Mouse (Mus musculus) hindbrain, postnatal 0 days (tissue): Measurements from ENCODE around the gene Angptl7. TPM values are rescaled to one million over a fixed set of nuclear protein-coding genes. Genes with fewer than 3 reads are reported as not detected.

Experiments used
- ATAC-seq: fragments of 200-750 bp; cut with Nextera tagmentation; 2 replicates; pipeline ENCODE4 v1.8.0; 2017; ENCODE audit warnings: mild to moderate bottlenecking, moderate TSS enrichment, moderate library complexity
- DNase-seq: peaks from one replicate; pipeline ENCODE4 v3.0.0-alpha.2; 2015; ENCODE audit warnings: low spot score
- H3K27ac ChIP-seq: fragments of 300-500 bp; sonication (generic); 2 replicates; pipeline ENCODE4 v1.5.1; 2014; ENCODE audit warnings: mild to moderate bottlenecking
- H3K27me3 ChIP-seq: fragments of 300-500 bp; sonication (generic); 2 replicates; pipeline ENCODE4 v1.6.1; 2014; ENCODE audit warnings: low read length, mixed read lengths; ENCODE audit not compliant: insufficient read depth
- H3K36me3 ChIP-seq: fragments of 300-500 bp; sonication (generic); 2 replicates; pipeline ENCODE4 v1.6.1; 2014; ENCODE audit warnings: low read length, mixed read lengths; ENCODE audit not compliant: insufficient read depth
- H3K4me1 ChIP-seq: fragments of 300-500 bp; sonication (generic); 2 replicates; pipeline ENCODE4 v1.6.1; 2014; ENCODE audit warnings: antibody characterized with exemption, low read length, mixed read lengths; ENCODE audit not compliant: insufficient read depth
- H3K4me2 ChIP-seq: fragments of 300-500 bp; sonication (generic); 2 replicates; pipeline ENCODE4 v1.6.1; 2014; ENCODE audit warnings: low read depth, mild to moderate bottlenecking, low read length, moderate library complexity, mixed read lengths
- H3K4me3 ChIP-seq: fragments of 300-500 bp; sonication (generic); 2 replicates; pipeline ENCODE4 v1.5.1; 2014; ENCODE audit warnings: low read length
- H3K9ac ChIP-seq: fragments of 300-500 bp; sonication (generic); replicated peaks from 2 replicates; pipeline ENCODE4 v1.6.1; 2014; ENCODE audit warnings: mild to moderate bottlenecking, low read length, moderate library complexity, mixed read lengths
- H3K9me3 ChIP-seq: fragments of 300-500 bp; sonication (generic); 2 replicates; pipeline ENCODE4 v1.6.1; 2016; ENCODE audit warnings: low read length, mixed read lengths
- CTCF ChIP-seq: IDR thresholded peaks from 2 replicates; pipeline ENCODE4 v1.5.1; 2016; ENCODE audit warnings: antibody characterized with exemption, control low read depth, low read depth
- WGBS: fragments of 180-500 bp; shearing (Covaris S2); extraction: QIAGEN DNeasy Blood & Tissue Kit; methylation state at CpG from one replicate; pipeline ENCODE4 v1.1.7; 2014; 5-methylcytosine and 5-hydroxymethylcytosine counted together
- polyA plus RNA-seq: library from polyadenylated mRNA; unstranded; fragments of >200 nt; fragmentation: Nextera tagmentation; extraction: Ambion mirVana; gene quantifications from 2 replicates; pipeline ENCODE4 v1.2.1, GENCODE M21; 2015
- total RNA-seq: library from RNA; depleted of rRNA; stranded (reverse); fragments of >200 nt; gene quantifications from 2 replicates; pipeline ENCODE4 v1.2.3, GENCODE M21; 2014; rRNA removed

Angptl7 gene
- total and polyA plus RNA-seq, 2 experiments from 2014 or later = 0.21 to 0.31 TPM

GRCm38 (mm10) chr4:148460656-148461284 lies 39.5 kb downstream of the Angptl7 start:
- H3K27ac ChIP-seq = peak overlapping the region; percentile 67
- 30% methylated on average over 12 of the region's 12 CpGs for WGBS
- peaks cover 78% of the 10 kb centered on the region for H3K36me3 ChIP-seq
- no peaks in the 10 kb centered on the region for H3K4me1 ChIP-seq
- H3K4me3 ChIP-seq = no peak overlapping the region
- ATAC-seq (peak; percentile 87), DNase-seq (peak; percentile 77)
- H3K27me3 ChIP-seq = no peaks in the 10 kb centered on the region
- no peak overlapping the region for H3K9ac ChIP-seq
- no peak for TF ChIP-seq CTCF
- H3K9me3 ChIP-seq = no peaks in the 10 kb centered on the region
- no peak overlapping the region for H3K4me2 ChIP-seq

GRCm38 (mm10) chr4:148455477-148456025 lies 44.7 kb downstream of the Angptl7 start:
- H3K9me3 ChIP-seq = no peaks in the 10 kb centered on the region
- H3K27me3 ChIP-seq = no peaks in the 10 kb centered on the region
- DNase-seq (no peak), ATAC-seq (no peak)
- TF ChIP-seq CTCF = no peak
- H3K36me3 ChIP-seq = peaks cover 77% of the 10 kb centered on the region
- WGBS = 90% methylated on average over 5 of the region's 5 CpGs
- no peak overlapping the region for H3K9ac ChIP-seq
- no peak overlapping the region for H3K4me3 ChIP-seq
- no peak overlapping the region for H3K4me2 ChIP-seq
- no peaks in the 10 kb centered on the region for H3K4me1 ChIP-seq
- H3K27ac ChIP-seq = no peak overlapping the region

DNA sequence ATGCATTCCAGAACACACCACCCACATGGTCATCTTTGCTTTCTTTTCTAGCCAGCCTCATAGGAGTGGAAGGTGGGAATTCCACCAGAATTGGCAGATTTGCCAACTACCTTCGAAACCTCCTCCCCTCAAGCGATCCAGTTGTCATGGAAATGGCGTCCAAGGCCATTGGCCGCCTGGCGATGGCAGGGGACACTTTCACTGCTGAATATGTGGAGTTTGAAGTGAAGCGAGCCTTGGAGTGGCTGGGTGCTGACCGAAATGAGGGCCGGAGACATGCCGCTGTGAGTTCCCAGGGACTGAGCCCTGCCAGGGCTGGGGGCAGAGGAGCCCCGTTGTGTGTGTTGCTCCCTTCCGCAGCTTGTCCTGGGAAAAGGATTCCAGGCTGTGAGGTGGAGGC lies 46.6 kb downstream of the Angptl7 start:
- TF ChIP-seq CTCF = no peak
- H3K4me3 ChIP-seq = no peak overlapping the region
- H3K9ac ChIP-seq = no peak overlapping the region
- H3K27me3 ChIP-seq = no peaks in the 10 kb centered on the region
- no peak overlapping the region for H3K27ac ChIP-seq
- DNase-seq (no peak), ATAC-seq (no peak)
- H3K36me3 ChIP-seq = peaks cover 63% of the 10 kb centered on the region
- no peak overlapping the region for H3K4me2 ChIP-seq
- peaks cover 7% of the 10 kb centered on the region for H3K4me1 ChIP-seq
- WGBS = 88% methylated on average over 11 of the region's 11 CpGs
- H3K9me3 ChIP-seq = no peaks in the 10 kb centered on the region

DNA sequence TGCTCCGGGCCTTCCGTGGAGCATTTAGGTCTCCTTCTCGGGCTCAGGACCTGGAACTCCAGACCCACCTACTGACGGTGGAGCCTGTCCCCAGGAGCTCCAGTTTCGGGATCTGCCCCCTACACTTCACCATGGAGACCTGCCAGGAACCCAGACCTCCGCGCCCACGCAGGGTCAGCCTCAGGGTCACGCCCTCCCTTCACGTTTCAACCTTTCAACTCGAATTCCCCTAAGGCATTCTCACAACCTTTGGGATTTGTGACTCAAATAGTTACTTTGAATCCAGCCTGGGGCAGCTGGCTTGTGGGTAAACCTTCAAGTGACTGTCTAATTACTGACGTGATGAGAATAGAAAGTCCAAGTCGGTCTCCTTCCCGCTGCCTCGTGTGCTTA lies 51.4 kb downstream of the Angptl7 start:
- 1% methylated on average over 15 of the region's 15 CpGs for WGBS
- Histone ChIP-seq H3K9ac (peak overlapping the region; percentile 76), H3K4me1 (peaks cover 13% of the 10 kb centered on the region), H3K36me3 (peaks cover 18% of the 10 kb centered on the region), H3K4me2 (peak overlapping the region; percentile 76), H3K27ac (peak overlapping the region; percentile 85), H3K27me3 (no peaks in the 10 kb centered on the region), H3K4me3 (peak overlapping the region; percentile 59), H3K9me3 (no peaks in the 10 kb centered on the region)
- peak; percentile 27 for DNase-seq
- no peak for ATAC-seq
- no peak for TF ChIP-seq CTCF

DNA sequence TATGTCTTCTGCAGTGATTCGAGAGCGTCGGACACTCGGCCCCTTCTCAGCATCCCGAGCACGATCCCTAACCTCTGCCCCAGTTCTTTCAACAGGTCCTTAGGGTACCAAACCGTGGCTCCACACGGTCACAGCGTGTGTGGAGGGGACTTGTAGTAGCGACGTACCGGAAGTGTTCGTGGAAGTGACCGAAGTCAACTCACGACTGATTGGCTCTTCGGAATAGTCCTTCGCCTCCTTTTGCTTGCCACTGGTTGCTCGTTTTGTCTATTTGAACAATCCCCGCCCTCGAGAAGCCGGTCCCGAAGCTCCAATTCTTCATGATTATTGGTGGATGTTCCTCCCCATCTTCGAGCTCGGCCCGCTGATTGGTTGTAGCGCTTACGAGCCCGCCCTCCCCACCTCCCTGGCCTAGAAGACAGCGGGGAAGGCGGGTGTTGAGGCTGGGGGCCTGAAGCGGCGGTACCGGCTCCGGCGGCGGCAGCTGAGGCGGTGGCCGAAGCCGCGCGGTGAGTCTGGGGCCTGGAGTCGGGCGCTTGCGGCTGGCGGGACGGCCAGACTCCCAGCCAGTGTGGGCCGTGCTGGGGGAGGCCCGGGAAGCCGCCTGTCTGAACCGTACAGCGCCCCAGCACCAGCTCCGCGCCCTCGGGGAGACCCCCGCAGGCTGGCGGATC lies 51.9 kb downstream of the Angptl7 start, which contains the start of gene Mtor:
TSS of gene Mtor (plus strand) at position 433 of the 674 bp plus-strand sequence.
- Histone ChIP-seq H3K4me2 (peak within 1 kb of the TSS; percentile 76), H3K27ac (peak within 1 kb of the TSS; percentile 85), H3K9me3 (no peaks in the 10 kb centered on the region), H3K4me3 (peak within 1 kb of the TSS; percentile 59), H3K4me1 (peaks cover 17% of the 10 kb centered on the region), H3K9ac (peak within 1 kb of the TSS; percentile 76), H3K36me3 (peaks cover 12% of the 10 kb centered on the region), H3K27me3 (no peaks in the 10 kb centered on the region)
- no peak for TF ChIP-seq CTCF
- peak; percentile 98 for ATAC-seq
- under 1% methylated on average over 56 of the region's 56 CpGs for WGBS
- DNase-seq = peak; percentile 99

Other genes starting within 250 kb of the Angptl7 start
- 31.6 and 53.0 TPM in 2 replicates for gene Disp3, start 212.5 kb downstream of the Angptl7 start, total RNA-seq
- 7.7 and 8.4 TPM in 2 replicates for gene Disp3, start 212.5 kb downstream of the Angptl7 start, polyA plus RNA-seq
- 22.2 and 25.8 TPM in 2 replicates for gene Ubiad1, start 55.7 kb downstream of the Angptl7 start, total RNA-seq
- 12.8 and 13.1 TPM in 2 replicates for gene Ubiad1, start 55.7 kb downstream of the Angptl7 start, polyA plus RNA-seq
- gene Mtor, start 51.8 kb downstream of the Angptl7 start, total RNA-seq = 56.0 and 58.2 TPM in 2 replicates
- gene Mtor, start 51.8 kb downstream of the Angptl7 start, polyA plus RNA-seq = 29.2 and 29.9 TPM in 2 replicates
- gene Exosc10, start 58.0 kb upstream of the Angptl7 start, total RNA-seq = 69.5 and 72.0 TPM in 2 replicates
- gene Exosc10, start 58.0 kb upstream of the Angptl7 start, polyA plus RNA-seq = 67.8 and 68.1 TPM in 2 replicates
- gene Srm, start 91.0 kb upstream of the Angptl7 start, total RNA-seq = 77.6 and 83.0 TPM in 2 replicates
- gene Srm, start 91.0 kb upstream of the Angptl7 start, polyA plus RNA-seq = 142 and 143 TPM in 2 replicates
- 0.26 and 0.40 TPM in 2 replicates for gene Masp2, start 102.1 kb upstream of the Angptl7 start, total RNA-seq
- gene Masp2, start 102.1 kb upstream of the Angptl7 start, polyA plus RNA-seq = 0.49 TPM in 2 replicates
- 160 and 205 TPM in 2 replicates for gene Tardbp, start 126.6 kb upstream of the Angptl7 start, total RNA-seq
- 116 and 121 TPM in 2 replicates for gene Tardbp, start 126.6 kb upstream of the Angptl7 start, polyA plus RNA-seq
- not detected in 2 replicates for gene Gm572, start 142.9 kb upstream of the Angptl7 start, total RNA-seq
- gene Gm572, start 142.9 kb upstream of the Angptl7 start, polyA plus RNA-seq = not detected in 2 replicates